Mouse (Mus musculus) heart, postnatal 14 days (tissue): ENCODE measurements around the gene Zdhhc7. TPM values are rescaled to one million over a fixed set of nuclear protein-coding genes. Genes with fewer than 3 reads are reported as not detected.

Source experiments
- DNase-seq, 2 experiments: peaks; one replicate each; pipeline ENCODE4 v3.0.0; 2021 to 2022
- intact Hi-C: fragments of 180-260 bp; cut with DNase I; formaldehyde crosslinking; loops from one replicate; pipeline ENCODE4 v1.15.1; 2025
- total RNA-seq, 2 experiments: library from RNA; stranded (reverse); gene quantifications; 2 replicates each; pipeline ENCODE4 v1.2.3; 2021

The Zdhhc7 gene
- total RNA-seq, 2 experiments from 2014 or later, result 41.5 to 42.2 TPM

DNA sequence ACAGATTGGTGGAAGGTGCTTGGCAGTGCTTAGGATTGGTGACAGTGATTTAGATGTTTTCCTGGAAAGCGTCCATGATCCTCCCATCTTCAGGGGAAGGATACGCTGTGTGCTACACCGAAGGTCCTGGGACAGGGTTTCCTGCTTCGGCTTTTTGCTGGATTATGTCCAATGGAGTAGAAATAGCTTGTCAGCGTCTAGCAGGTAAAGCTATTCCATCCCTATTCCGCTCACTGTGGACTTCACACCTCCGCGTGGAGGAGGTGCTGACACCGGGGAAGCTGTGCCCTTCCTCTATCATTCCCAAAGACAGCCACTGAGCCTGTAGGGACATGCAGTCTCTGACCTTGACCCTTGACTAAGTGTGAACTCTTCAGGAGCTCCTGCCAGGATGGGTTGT lies 16.9 kb upstream of the Zdhhc7 start:
- intact Hi-C loops, result no loop called here
- no peak for DNase-seq

DNA sequence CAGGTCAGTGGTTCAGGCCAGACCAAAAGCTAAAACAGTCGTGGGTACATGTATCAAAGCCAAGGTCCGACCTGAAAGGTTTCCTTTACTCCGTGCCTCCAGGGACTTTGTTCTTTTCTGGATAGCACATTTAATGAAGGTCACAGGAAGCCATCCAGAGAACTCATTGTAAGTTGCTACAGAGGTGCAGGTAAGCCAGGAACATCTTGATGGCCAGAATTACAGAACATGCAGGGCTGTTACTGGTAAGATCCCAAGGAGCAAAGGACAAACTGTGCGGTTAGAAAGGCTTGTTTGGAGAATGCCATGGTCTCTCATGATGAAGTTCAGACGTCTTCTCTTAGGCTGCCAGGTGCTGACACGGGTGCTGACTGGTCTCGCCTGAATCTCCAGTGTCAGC lies 15.3 kb upstream of the Zdhhc7 start:
- DNase-seq, result no peak
- intact Hi-C loops, result no loop called here

DNA sequence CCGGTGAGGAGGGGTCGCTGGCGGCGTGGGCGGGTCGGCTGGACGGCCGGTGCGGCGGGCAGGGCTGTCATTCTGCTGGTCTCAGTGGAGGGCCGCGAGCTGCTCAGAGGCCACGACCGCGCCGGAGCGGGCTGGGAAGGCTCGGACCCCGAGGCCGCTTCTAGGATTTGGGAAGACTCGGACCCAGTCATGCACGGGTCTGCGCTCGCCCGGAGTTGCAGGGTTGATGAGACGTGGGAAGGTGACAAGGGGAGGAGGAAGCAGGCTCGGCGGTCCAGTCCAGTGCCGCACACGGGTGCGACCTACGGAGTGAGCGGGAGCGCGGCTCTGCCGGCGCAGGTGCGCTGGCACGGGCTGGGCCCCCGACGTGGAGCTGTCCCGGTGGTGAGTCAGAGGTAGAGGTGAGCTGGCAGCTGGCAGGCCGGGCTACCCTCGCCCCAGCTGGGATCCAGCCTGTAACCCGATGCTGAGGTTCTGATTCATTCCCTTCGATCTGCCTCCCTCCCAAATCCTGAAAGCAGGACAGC lies 13.1 kb upstream of the Zdhhc7 start:
- DNase-seq, result no peak
- intact Hi-C loops, result no loop called here

DNA sequence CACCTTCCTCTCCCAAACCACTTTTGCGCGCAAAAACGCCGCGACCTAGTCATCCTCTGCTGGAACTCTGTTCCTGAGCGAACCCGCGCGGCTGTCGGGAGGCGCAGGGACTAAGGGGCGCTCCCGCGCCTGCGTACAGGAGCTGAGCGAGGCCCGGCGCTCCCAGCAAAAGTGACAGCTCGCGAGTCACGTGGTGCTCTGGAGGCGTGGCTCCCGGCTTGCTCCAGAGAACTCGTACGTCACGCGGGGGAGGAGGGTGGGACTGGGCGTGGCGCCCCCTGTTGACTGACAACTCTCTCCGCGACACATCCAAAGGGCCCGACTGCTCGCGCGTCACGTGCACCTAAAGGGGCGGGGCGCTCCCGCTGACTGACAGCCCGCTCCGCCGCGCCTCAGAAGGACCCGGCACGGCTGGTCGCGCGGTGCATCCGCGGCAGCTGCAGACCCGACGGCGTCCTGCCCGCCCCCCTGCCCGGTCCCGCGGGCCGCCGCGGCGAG lies 12.5 kb upstream of the Zdhhc7 start, which contains the start of gene 6430548M08Rik:
Gene 6430548M08Rik, plus strand, starts transcription at position 395 of the 498 bp plus-strand sequence.
- peak; percentile 100 for DNase-seq

DNA sequence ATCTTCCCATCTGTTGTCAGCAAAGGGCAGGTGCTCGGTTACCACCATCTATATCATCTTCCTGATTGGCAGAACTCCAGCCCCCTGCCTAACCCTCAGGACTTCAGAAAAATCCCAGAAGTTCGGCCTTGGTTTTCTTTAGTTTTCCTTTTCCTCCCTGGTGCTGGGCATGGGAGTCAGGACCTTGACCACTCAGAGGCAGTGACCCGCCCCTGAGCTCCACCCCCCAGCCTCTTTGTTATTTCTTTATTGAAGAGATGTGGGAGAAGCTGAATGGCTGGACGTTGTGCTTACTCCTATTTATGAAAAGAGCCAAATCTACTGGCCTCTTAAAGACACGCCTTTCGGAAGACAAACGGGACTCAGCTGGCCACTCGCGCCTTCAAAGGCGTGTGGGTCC lies 12.0 kb upstream of the Zdhhc7 start:
- peak; percentile 55 to 63 for DNase-seq
- intact Hi-C loops, result no loop called here

More for the DNA sequence above, 12.5 kb upstream of the Zdhhc7 start, which contains the start of gene 6430548M08Rik:
- intact Hi-C loops, result no loop called here

DNA sequence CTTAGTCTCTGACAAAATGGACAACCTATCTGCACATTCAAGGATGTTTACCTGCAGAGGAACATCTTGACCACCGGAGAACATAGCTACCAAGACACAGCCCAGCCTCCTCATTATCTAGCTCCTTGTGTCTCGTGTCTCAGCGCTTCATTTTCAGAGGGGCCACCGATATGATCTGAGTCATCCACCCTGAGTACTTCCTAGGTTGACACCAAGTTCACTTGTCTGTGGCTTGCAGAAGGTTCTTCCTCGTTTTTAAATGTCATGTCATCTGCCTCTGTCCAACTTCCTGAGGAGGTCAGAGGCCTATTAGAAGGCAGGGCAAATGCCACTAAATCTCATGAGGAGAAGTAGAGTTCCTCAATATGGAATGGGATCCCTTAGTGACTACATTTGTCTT lies 11.3 kb upstream of the Zdhhc7 start:
- no peak for DNase-seq
- intact Hi-C loops, result no loop called here

DNA sequence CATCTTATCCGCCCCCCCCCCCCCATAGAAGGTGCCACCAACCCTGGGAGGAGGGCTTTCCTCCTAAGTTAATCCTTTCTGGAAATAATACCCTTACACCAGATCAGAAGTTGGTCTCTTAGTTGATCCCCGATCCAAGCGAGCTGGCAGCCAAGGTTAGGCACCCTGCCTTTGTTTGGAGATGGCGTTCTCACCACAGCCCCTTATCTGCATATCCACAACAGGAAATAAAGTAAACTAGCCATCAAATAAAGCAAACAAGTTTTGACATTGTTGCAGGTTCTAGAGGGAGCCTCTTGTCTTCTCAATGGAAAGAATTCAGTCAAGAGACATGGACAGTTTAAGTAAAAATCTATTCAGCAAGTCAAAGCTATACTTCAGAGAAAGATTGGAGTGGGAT lies 10.1 kb upstream of the Zdhhc7 start:
- no peak for DNase-seq
- intact Hi-C loops, result no loop called here

DNA sequence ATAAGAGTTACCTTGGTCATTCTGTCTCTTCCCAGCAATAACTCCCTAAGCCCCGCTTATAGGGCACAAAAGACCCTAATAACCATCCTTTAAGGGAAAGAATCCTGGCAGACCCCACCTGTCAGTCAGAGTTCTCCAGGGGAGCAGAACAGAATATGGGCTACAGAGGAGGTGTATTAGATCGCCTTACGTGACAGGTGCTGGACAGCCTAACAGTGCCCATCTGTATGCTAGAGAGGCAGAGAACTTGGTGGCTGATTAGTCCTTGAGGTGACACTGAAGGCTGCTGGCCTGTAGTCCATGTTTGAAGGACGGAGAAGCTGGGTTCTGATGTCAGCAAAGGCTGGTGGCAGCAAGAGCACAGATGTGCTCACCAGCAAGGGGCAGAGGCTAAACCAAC lies 9.7 kb upstream of the Zdhhc7 start:
- no peak for DNase-seq
- intact Hi-C loops, result no loop called here

DNA sequence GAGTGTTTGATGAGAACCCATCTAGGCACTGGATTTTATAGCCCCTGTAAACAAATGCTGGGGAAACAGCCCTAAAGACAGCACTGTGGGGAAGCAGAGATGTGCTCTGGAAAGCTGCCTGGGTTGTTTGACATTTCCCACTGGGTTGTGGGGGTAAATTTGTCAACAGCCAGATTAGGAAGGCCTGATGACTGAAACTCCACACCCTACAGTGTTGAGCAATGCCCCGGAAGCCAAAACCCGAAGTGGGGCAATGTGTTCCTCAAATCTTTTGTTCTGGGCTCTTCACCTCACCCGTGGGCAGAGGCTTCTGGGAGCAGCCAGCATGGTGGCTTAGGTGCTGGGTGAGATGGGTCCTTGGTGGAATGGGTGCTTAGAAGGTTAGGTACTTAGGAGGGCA lies 7.9 kb upstream of the Zdhhc7 start:
- intact Hi-C loops, result no loop called here
- DNase-seq, result peak in 1 of 2 experiments; percentile 23

DNA sequence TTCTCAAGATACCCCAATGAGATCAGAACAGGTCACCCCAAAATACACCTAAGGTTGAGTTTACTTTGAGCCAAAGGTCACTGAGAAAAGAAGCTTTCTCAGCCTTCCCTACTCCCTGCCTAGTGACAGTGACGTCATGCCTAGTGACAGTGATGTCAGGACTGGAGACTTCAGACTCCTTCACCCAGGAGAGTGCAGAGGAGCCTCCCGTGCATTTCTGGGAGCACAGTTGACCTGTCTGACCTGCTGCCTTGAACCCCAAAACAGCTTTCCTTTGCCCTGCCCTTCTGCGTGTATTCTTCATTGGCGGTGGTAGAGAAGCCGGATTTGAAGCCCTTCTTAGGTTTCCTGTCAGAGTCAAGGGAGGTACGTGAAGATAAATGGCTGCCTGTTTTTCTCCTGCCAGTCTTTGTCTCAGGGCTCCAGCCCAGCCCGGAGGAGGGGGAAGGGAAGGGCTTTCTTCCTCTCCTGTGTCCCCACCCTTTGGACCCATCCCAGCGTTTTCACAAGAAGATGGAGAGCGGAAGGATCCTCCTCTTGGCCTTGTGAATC lies 3.5 kb upstream of the Zdhhc7 start:
- intact Hi-C loops, result no loop called here
- peak; percentile 75 to 77 for DNase-seq

DNA sequence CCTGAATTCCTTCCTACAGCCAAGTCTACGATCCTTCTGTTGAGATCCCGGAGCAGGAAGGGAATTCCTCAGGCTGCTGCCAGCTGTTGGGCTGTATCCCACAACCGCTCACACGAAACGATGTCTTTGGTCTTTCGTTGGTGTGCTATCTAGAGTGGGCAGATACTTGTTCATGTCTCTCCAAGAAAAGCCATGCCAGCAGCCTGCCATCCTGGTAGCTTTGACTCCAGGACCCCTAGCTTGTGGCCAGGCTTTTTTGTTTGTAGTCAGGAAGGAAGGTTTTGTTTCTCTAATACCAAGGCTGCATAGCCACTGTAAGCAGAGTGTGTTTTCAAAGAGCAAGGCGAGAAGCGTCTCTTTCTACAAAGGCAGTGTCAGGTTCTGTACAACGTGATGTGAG lies 2.6 kb upstream of the Zdhhc7 start:
- intact Hi-C loops, result no loop called here
- DNase-seq, result no peak

DNA sequence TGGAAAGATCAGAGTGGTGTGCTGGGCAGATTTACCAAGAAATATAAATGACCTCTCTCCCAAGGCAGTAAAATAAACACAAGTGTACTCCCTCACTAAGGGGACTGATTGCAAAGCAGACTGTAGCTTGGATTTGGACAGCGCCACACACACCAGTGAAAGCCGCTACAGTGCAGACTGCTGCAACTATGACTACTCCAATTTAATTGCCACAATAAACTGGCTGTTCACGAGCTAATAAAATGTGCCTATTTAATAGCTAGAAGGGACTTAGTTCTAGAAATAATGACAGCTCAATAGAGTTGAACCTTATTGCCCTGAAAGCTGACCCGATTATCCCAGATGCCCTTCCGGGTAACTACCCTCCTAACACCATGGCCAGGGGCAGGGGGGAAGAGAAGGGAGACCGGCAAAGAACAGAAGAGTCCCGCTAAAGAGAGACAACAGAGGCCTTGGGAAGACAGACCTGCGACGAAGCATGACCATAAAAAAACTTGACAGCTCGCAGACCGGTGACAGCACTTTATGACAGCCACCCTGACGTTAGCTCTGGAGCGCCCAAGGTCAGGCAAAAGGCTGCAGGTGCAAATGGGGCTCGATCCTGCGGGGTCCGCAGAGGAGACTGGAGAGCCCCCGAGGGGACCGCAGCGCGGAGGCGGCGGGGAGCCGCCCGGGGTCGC lies 754 bp downstream of the Zdhhc7 start:
- no peak for DNase-seq
- intact Hi-C loops, result no loop called here

DNA sequence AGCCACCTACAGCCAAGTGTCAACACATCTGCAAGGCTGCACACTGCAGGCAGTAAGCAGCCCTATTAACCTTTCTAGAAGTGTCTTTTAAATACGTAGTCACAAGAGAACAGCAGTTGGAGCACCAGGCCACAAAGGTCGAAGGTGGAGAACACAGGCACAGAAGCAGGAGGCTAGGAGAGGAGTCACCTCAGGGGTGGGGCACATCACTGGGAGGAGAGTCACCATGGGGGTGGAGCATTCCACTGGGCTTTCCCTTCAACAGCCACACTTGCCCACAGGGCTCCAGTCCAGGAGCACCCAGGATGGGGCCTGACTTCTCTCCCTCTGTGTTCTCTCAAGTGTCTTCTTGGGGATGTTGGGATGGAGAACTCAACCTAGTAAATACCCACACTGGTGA lies 4.8 kb downstream of the Zdhhc7 start:
- no peak for DNase-seq
- intact Hi-C loops, result no loop called here

DNA sequence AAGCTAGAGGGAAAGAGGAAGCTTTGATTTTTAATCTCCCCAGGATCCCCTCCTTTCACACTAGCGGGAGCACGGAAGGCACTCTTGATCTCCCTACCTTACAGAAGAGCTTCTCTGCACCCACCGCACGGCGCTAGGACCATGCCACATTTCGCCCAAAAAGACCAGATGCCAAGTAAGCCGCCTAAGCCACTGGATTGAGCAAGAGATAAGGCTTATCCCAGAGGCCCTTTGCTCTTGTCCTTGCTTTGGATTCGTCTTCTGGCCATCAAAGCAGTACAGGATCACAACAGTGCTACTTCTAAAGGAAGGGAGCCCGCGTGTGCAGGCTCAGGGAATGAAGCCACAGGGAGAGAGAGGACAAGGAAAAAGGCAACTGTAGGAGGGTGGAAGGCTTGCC lies 6.5 kb downstream of the Zdhhc7 start:
- no peak for DNase-seq
- intact Hi-C loops, result no loop called here

DNA sequence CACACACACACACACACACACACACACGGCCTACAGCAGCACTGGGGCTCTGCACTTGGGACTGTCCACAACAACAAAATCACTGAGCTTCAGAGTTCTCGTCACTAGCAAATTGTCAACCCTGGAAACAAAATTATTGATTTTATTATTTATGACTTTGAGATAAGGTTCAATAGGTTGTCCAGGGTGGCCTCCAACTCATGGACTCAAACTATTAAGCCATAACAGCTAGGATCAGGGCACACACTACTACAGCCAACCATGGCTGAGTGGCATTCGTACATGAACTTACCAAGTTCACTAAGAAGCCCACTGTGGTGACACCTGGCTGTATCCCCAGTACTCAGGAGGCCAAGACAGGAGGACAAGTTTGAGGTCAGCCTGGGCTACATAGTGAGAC lies 8.2 kb downstream of the Zdhhc7 start:
- intact Hi-C loops, result no loop called here
- DNase-seq, result no peak

DNA sequence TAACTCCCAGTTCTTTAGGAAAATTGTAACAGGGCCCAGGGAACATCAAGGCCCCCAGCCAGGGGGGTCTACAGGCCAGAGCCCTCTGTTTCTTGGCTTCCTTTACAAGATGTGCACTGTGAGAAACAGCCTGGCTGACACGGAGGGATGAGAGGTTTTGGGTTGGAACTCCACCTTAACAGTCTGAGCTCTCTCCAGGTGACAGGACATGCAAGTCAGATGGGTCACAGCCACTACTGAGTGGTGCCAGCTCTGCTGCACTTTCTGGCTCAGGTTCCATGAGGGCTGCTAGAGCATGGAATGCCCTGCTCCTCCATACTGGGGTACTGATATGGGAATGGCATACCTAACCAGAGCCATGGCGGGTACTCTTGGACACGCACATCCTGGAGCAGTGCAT lies 10.2 kb downstream of the Zdhhc7 start:
- intact Hi-C loops, result no loop called here
- no peak for DNase-seq

DNA sequence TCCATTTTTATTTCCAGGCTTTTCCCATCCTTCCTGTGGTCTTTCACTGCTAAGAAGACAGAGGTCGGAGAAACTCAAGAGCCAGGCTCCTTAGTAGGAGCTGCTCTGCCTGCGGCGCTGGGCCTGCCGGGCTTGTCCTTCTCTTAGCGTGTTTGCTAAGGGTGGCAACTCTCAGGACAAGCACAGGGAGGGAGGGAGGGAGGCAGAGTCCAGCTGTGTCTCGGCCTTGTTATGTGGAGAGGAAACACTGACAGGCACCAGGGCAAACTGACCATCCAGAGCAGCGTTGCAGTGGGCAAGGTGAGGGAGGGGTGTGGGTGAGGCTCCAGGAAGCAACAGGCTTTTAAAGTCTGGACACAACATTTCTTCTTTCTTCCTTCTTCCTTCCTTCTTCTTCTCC lies 11.8 kb downstream of the Zdhhc7 start:
- DNase-seq, result no peak
- intact Hi-C loops, result no loop called here

DNA sequence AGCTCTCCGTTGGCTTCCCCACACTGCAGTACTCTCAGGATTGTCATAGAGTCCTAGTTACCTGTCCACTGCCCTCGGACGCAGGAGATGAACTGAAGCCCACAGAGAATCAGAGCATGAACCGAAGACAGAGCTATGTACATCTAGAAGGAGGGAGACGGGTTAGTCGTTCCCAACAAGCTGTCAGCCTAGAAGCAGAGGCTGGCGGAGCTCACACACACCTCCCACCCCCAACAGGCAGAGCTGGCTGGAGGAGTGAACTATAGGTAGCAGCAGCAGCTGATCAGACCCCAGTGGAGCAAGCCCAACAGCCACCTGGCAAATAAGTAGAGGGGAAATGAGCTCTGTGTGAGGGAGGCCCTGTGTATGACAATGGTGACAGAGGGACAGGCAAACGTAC lies 16.5 kb downstream of the Zdhhc7 start:
- DNase-seq, result no peak
- intact Hi-C loops, result no loop called here

DNA sequence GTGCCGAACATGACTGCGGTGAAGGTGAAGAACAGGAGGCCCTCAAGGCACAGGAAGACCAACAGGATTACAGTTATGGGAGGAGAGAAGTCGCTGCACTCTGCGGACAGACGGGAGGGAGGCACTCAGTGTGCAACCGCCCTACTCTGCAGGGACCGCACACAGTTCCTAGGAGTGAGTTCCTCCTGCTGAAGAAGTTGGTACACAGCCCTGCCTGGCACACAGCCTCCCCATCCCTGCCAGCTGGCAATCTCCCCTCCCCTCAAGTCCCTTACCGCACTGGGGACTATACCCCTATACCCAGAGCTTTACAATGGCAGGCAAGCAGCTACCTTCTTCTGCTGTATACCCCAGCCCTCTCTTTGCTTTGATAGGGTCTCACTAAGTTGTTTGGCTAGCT lies 18.0 kb downstream of the Zdhhc7 start:
- intact Hi-C loops, result no loop called here

DNA sequence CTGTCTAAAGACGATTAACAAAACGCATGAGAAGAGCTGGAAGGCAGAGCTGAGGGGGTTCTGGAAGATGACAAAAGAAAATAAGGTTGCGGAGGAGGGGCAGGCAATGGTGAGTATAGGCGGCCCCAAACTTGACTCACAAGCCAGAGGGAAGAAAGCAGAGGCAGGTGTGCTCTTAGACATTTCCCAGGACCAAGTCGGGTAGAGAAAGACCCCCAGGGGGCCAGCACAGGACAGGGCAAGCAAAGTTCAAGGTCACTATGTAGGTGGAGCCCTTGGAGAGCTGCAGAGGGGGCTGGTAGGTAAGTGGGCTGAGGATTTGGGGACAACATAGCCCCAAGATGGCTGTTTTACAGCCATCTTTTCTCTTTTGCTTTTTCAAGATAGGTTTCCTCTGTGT lies 21.9 kb downstream of the Zdhhc7 start:
- DNase-seq, result no peak
- intact Hi-C loops, result loop anchor here (10.0 kb wide), 1 partner anchor 295 kb away; no protein-coding TSS in a partner anchor

More for the DNA sequence above, 18.0 kb downstream of the Zdhhc7 start:
- DNase-seq, result no peak

DNA sequence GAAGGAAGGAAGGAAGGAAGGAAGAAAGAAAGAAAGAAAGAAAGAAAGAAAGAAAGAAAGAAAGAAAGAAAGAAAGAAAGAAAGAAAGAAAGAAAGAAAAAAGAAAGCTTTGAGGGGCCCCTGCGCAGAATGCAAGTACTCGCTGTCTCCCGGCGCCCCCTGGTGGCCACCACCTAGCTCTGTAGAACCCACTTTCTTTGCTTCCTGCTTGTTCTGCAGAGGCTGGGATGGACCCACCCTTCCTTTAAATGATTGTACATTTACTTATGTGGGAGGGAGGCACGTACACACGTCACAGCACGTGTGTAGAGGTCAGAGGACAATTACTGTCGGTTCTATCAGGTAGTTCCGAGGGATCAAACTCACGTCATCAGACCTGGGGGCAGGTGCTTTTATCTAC lies 23.2 kb downstream of the Zdhhc7 start:
- intact Hi-C loops, result loop anchor here (10.0 kb wide), 1 partner anchor 293 kb away; no protein-coding TSS in a partner anchor
- peak; percentile 88 to 91 for DNase-seq

DNA sequence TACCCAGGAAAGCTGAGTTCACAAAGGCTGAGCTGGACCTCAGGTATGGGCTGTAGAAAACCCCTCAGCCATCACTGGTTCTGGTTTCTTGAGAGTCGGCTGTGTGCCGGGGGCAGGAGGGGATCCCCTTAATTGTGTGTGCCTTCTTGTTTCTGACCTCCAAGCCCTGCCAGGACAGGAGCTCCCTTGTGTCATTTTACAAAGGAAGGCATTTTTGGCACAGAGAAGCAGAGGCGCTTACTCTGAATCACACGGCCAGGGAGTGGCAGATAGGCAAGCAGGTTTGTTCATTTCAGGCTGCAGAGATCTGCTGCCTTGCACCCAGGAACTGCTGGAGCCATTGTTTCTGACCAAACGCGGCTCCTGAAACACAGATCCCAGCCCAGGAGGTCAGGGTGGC lies 25.9 kb downstream of the Zdhhc7 start:
- no peak for DNase-seq
- intact Hi-C loops, result loop anchor here (10.0 kb wide), 1 partner anchor 291 kb away; no protein-coding TSS in a partner anchor
